Mouse (Mus musculus) testis, adult 2 months (tissue): ENCODE measurements at regions not wholly inside any gene's neighbourhood (a gene's known extent, or its start where the extent isn't known, plus 50 kb on each side); places are given as distances from the start of the nearest gene placed in this dataset.

Experiments
- H3K27ac ChIP-seq: fragments of 200-500 bp; 2 replicates; pipeline ENCODE4 v1.5.1; 2012; ENCODE audit warnings: low read depth, low read length; ENCODE audit not compliant: control insufficient read depth, insufficient read depth
- H3K27me3 ChIP-seq: fragments of 200-500 bp; 2 replicates; pipeline ENCODE4 v1.6.1; 2012; ENCODE audit warnings: mild to moderate bottlenecking, low read length, moderate library complexity; ENCODE audit not compliant: control insufficient read depth, insufficient read depth
- H3K36me3 ChIP-seq: fragments of 200-500 bp; 2 replicates; pipeline ENCODE4 v1.6.1; 2012; ENCODE audit warnings: mild to moderate bottlenecking, low read length; ENCODE audit not compliant: control insufficient read depth, insufficient read depth
- H3K4me1 ChIP-seq: fragments of 200-500 bp; 2 replicates; pipeline ENCODE4 v1.6.1; 2012; ENCODE audit warnings: low read length; ENCODE audit not compliant: control insufficient read depth, insufficient read depth
- H3K4me3 ChIP-seq: fragments of 200-500 bp; 2 replicates; pipeline ENCODE4 v1.5.1; 2012; ENCODE audit warnings: low read depth, mild to moderate bottlenecking, low read length, moderate library complexity, mixed read lengths; ENCODE audit not compliant: control insufficient read depth
- CTCF ChIP-seq: fragments of 200-500 bp; IDR thresholded peaks from 2 replicates; pipeline ENCODE4 v1.5.1; 2012; ENCODE audit warnings: low read depth, mild to moderate bottlenecking, inconsistent platforms, low read length, moderate library complexity; ENCODE audit not compliant: control insufficient read depth, insufficient read depth, insufficient replicate concordance
- POLR2A ChIP-seq: fragments of 200-500 bp; IDR thresholded peaks from 2 replicates; pipeline ENCODE4 v1.6.1; 2012; ENCODE audit warnings: low read depth, mild to moderate bottlenecking, inconsistent platforms, low read length, moderate library complexity; ENCODE audit not compliant: control insufficient read depth

DNA sequence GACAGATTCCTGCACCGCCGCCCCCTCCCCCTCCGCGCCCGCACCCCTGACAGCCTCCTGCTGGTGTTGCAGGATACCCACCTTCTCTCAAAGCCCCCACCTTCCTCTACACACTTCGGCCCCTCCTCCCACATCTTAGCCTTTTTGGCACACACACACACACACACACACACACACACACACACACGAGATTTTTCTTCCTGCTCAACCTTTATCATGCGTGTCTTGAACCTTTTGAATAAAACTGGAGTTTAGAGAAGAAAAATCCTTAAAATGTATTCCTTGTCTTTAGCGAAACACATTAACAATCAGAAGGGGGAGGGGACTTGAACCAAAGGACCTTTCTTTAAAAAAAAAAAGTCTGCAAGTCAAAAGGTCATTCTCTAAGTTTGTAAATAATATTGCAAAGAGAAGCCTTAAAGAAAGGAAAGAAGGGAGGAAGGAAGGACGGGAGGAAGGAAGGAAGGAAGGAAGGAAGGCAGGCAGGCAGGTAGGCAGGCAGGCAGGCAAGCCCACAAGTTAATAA is 227.7 kb downstream of the Mef2c start:
- no peaks in the 10 kb centered on the region for H3K36me3 ChIP-seq
- 0 out of 2 replicates have a peak, but pooled peaks cover 6% of the 10 kb centered on the region for H3K27me3 ChIP-seq
- peak overlapping the region; percentile 84 for H3K4me3 ChIP-seq
- TF ChIP-seq CTCF (no peak), POLR2A (no peak)
- no peak overlapping the region for H3K27ac ChIP-seq
- H3K4me1 ChIP-seq: peaks cover 18% of the 10 kb centered on the region

DNA sequence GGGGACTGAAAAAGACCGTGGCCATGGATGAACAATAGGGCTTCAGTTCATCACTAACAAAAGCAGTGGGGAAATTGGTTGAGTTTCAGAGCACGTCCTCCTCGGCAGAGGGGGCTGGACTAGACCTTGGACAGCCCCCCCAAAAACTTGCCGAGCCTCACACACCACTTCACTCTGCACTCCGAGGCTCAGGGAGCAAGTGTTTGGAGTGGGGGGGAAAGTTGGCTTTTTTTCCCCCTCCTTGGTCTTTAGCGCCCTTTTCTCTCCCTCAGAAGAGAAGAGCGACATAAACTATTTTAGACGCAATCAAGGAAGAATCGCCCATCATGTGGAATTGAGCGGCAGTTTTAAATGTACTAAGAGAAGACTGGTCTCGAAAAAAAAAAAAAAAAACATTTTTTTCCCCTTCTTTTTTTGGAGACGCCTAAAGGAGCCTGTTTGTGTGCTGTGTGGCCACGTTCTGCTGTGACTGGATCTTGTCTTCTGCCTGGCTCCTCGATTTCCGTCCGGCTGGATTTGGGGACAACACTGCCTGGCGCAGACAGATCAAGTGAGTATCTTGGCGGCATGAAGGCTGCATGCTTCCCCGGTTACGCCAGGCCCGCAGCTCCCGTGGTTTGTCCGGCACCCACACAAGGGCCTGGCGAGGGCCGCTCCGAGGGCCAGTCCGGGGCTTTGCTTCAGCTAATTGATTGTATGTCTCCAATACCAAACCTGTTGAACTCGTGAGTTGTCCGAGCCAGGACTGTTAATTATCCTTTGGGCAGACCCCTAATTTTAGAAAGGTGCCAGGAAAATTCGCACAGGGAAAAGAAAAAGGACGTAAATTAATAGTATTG is 228.7 kb downstream of the Mef2c start:
- TF ChIP-seq POLR2A: no peak
- TF ChIP-seq CTCF: no peak
- Histone ChIP-seq H3K27ac (no peak overlapping the region), H3K27me3 (0 out of 2 replicates have a peak, but pooled peaks cover 2% of the 10 kb centered on the region), H3K4me1 (peaks cover 18% of the 10 kb centered on the region), H3K36me3 (no peaks in the 10 kb centered on the region), H3K4me3 (no peak overlapping the region; the same call in 1 of the 2 replicates)

DNA sequence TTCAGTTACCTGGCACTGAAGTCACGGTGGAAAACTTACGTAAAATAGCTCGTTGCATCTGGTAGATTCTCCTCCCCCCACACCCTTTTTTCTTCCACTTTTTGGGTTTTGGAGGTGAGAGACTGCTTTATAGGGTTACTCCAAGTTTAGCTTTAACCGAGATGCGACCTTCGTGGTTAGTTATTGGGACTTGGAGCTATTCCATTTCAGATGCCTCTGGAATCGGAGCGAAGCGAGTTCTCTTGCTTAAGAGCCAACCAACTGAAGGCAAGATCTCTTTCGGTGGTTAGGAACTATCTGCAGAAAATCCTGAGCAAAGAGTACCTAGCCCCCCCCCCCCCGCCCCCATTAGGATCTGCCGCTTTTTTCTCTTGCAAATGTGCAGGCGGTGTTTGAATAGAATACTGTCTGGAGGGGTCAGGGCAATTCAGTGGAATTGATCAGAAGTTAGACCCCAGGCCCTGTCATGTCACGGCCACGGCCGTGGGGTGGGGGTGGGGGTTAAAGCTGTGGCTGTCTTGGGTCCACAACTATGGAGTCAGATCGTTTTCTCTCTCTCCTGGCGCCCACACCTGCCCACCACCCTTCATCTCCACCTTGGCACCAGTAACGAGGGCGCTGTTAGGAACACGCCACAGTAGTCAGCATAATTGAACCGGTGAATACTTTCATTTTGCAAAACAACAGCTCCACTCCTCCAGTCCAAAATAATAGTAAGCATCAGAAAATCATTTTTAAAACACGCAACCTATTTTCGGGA is 229.6 kb downstream of the Mef2c start:
- no peak overlapping the region for H3K4me3 ChIP-seq
- peaks cover 18% of the 10 kb centered on the region for H3K4me1 ChIP-seq
- H3K36me3 ChIP-seq: no peaks in the 10 kb centered on the region
- H3K27me3 ChIP-seq: 0 out of 2 replicates have a peak, but pooled peaks cover 4% of the 10 kb centered on the region
- no peak overlapping the region for H3K27ac ChIP-seq
- TF ChIP-seq CTCF (no peak), POLR2A (no peak)

DNA sequence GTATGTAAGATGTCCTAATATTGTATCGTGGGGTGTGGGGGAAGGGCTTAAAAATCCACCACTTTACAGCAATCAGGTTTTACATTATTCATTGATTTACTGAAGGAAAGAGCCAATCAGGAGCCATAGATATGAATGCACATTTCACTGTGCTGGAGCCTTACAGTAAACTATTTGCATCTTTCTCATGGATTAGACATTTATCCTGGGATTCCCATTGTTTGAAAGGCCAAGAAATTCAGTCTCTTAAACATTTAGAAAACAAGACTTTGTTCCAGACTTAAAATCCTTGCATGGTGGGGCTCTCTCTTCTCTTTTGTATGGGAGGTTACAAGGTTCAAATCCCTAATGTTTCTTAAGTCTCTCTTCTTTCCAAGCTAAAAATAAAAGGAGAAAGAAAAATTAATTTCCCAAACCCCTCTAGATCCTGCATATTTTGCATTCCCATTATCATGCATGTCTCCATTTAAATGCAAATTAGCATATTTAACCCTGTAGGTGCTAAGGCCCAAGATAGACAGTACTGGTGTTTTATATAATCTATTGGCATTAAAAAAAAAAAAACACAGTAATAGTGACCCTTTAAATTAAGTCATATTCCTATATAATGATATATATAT is 230.3 kb downstream of the Mef2c start:
- Histone ChIP-seq H3K36me3 (no peaks in the 10 kb centered on the region), H3K4me3 (no peak overlapping the region), H3K27ac (no peak overlapping the region), H3K4me1 (peaks cover 18% of the 10 kb centered on the region), H3K27me3 (0 out of 2 replicates have a peak, but pooled peaks cover 4% of the 10 kb centered on the region)
- TF ChIP-seq CTCF (no peak), POLR2A (no peak)

DNA sequence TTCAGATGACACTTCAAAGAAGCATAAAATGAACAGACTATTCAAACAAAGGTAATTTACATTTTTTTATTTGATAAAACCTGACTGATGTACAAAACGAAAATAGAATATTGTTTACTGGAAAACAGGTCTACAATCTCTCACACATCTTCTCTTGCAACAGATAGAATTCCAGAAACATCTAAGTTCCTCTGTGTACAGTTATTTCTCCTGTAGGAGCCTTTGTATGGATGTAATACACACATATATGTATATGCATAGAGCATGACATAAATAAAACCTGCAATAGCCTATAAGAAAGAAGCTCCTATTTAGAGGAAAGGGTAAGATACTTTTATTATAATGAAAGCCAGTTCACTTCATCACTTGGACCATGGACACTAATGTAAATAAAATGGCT is 230.8 kb downstream of the Mef2c start:
- peaks cover 17% of the 10 kb centered on the region for H3K4me1 ChIP-seq
- no peaks in the 10 kb centered on the region for H3K36me3 ChIP-seq
- no peak overlapping the region for H3K4me3 ChIP-seq
- H3K27ac ChIP-seq: no peak overlapping the region
- no peak for TF ChIP-seq POLR2A
- TF ChIP-seq CTCF: no peak
- 0 out of 2 replicates have a peak, but pooled peaks cover 2% of the 10 kb centered on the region for H3K27me3 ChIP-seq

DNA sequence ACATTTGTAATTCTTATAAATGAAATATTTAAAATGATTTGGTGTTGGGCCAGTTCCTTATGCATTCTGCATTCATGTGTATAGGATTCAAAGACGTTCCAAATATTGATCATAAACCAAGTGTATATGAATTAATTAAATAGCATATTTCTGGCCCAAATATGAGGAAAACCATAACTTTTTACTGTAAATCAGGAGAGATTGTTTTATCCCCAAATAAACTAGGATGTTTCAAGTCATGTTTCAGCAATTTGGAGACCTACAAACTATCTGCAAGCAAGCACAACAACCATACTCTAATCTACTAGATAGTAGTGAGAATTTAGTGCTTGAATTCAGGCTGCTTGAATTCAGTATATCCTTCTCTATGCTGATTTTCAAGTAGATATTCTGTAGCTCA is 231.3 kb downstream of the Mef2c start:
- Histone ChIP-seq H3K4me3 (no peak overlapping the region), H3K4me1 (peaks cover 15% of the 10 kb centered on the region), H3K36me3 (no peaks in the 10 kb centered on the region), H3K27me3 (0 out of 2 replicates have a peak, but pooled peaks cover 2% of the 10 kb centered on the region), H3K27ac (no peak overlapping the region)
- TF ChIP-seq POLR2A: no peak
- no peak for TF ChIP-seq CTCF
